Mouse (Mus musculus) midbrain, embryonic 16.5 days (tissue): ENCODE results near the gene Islr2. TPM values are rescaled to one million over a fixed set of nuclear protein-coding genes. Genes with fewer than 3 reads are reported as not detected.

Experiments
- ATAC-seq: fragments of 200-750 bp; cut with Nextera tagmentation; 2 replicates; pipeline ENCODE4 v1.8.0; 2017; ENCODE audit warnings: moderate TSS enrichment
- H3K27ac ChIP-seq: fragments of 300-500 bp; sonication (generic); 2 replicates; pipeline ENCODE4 v1.5.1; 2014; ENCODE audit warnings: mild to moderate bottlenecking, low read length, mixed read lengths
- H3K27me3 ChIP-seq: fragments of 300-500 bp; sonication (generic); 2 replicates; pipeline ENCODE4 v1.6.1; 2014; ENCODE audit warnings: low read depth, low read length, mixed read lengths; ENCODE audit not compliant: control insufficient read depth, insufficient read depth
- H3K36me3 ChIP-seq: fragments of 300-500 bp; sonication (generic); 2 replicates; pipeline ENCODE4 v1.6.1; 2014; ENCODE audit warnings: mild to moderate bottlenecking, low read length, moderate library complexity, mixed read lengths; ENCODE audit not compliant: control insufficient read depth, insufficient read depth
- H3K4me1 ChIP-seq: fragments of 300-500 bp; sonication (generic); 2 replicates; pipeline ENCODE4 v1.6.1; 2014; ENCODE audit warnings: mild to moderate bottlenecking, low read length, mixed read lengths; ENCODE audit not compliant: control insufficient read depth, insufficient read depth
- H3K4me2 ChIP-seq: fragments of 300-500 bp; sonication (generic); 2 replicates; pipeline ENCODE4 v1.6.1; 2014; ENCODE audit warnings: mild to moderate bottlenecking, low read length, mixed read lengths
- H3K4me3 ChIP-seq: fragments of 300-500 bp; sonication (generic); 2 replicates; pipeline ENCODE4 v1.5.1; 2014; ENCODE audit warnings: low read depth, mild to moderate bottlenecking, low read length, moderate library complexity, mixed read lengths
- H3K9ac ChIP-seq: fragments of 300-500 bp; sonication (generic); 2 replicates; pipeline ENCODE4 v1.6.1; 2014; ENCODE audit warnings: low read depth, low read length, mixed read lengths
- H3K9me3 ChIP-seq: fragments of 300-500 bp; sonication (generic); replicated peaks from 2 replicates; pipeline ENCODE4 v1.6.1; 2014; ENCODE audit warnings: mild to moderate bottlenecking, low read length, mixed read lengths; ENCODE audit not compliant: control insufficient read depth, poor library complexity, severe bottlenecking
- WGBS: fragments of 180-500 bp; shearing (Covaris S2); extraction: QIAGEN DNeasy Blood & Tissue Kit; methylation state at CpG from one replicate; pipeline ENCODE4 v1.1.7; 2014; 5-methylcytosine and 5-hydroxymethylcytosine counted together
- microRNA-seq: library from miRNA; unstranded; fragments of <30 nt; microRNA quantifications from one replicate; pipeline ENCODE4, GENCODE M21; 2017
- polyA plus RNA-seq: library from polyadenylated mRNA; unstranded; fragments of >200 nt; fragmentation: Nextera tagmentation; extraction: Ambion mirVana; gene quantifications from 2 replicates; pipeline ENCODE4 v1.2.1, GENCODE M21; 2015

Islr2 gene
- polyA plus RNA-seq, 1 experiment from 2014 or later = 38.0 TPM

DNA sequence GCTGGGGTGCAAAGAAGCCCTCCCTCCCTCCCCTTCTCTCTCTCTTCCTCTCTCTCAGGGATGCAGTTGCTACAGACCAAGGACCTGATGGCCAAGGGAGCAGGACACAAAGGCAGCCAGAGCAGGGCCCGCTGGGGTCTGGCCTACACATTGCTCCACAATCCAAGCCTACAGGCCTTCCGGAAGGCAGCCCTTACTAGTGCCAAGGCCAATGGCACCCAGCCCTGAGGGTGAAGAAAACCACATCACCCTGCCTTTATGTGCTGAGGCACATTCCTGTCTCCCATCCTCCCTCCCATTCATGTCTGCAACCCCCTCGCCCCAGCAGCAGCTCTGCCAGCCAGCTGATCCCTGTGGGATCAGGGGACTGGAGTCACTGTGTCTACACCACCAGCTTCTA, 51.0 kb downstream of the Islr2 start:
- no peaks in the 10 kb centered on the region for H3K9me3 ChIP-seq
- no peaks in the 10 kb centered on the region; the same call in 1 of the 2 replicates for H3K4me1 ChIP-seq
- no peak overlapping the region for H3K27ac ChIP-seq
- H3K9ac ChIP-seq = no peak overlapping the region
- no peak overlapping the region for H3K4me3 ChIP-seq
- H3K27me3 ChIP-seq = no peaks in the 10 kb centered on the region
- 90% methylated on average over 3 of the region's 3 CpGs for WGBS
- no peak for ATAC-seq
- no peaks in the 10 kb centered on the region for H3K36me3 ChIP-seq
- no peak overlapping the region for H3K4me2 ChIP-seq

DNA sequence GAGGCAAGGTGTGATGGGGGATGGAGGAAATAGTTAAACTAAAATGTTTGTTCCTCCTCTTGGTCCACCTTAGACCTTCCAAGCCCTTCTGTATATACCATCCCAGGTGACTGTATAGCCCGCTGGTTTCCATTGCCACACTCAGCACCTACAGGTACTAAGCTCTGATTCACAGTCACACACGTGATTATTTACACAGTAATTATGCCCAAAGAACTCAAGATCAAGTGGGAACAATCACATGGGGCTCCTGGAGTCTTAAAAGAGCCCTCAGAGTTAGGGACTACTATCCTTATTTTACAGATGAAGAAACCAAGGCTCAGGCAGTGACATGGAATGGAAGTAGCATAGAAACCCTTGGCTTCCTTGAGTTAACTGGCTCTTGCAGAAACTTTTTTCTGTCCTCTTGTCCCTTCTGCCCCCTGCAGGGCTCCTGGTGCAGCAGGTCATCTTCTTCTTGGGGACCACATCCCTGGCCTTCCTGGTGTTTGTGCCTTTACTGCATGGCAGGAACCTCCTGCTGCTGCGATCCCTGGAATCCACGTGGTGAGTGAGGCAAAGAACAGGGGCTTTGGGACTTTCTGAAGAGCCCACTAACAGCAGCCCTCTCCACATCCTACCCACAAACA, 53.3 kb downstream of the Islr2 start:
- no peak overlapping the region for H3K27ac ChIP-seq
- WGBS = 72% methylated on average over 4 of the region's 4 CpGs
- H3K4me3 ChIP-seq = no peak overlapping the region
- no peaks in the 10 kb centered on the region for H3K27me3 ChIP-seq
- no peaks in the 10 kb centered on the region; the same call in 1 of the 2 replicates for H3K4me1 ChIP-seq
- H3K4me2 ChIP-seq = no peak overlapping the region
- H3K9me3 ChIP-seq = no peaks in the 10 kb centered on the region
- no peaks in the 10 kb centered on the region for H3K36me3 ChIP-seq
- H3K9ac ChIP-seq = no peak overlapping the region
- ATAC-seq = no peak

DNA sequence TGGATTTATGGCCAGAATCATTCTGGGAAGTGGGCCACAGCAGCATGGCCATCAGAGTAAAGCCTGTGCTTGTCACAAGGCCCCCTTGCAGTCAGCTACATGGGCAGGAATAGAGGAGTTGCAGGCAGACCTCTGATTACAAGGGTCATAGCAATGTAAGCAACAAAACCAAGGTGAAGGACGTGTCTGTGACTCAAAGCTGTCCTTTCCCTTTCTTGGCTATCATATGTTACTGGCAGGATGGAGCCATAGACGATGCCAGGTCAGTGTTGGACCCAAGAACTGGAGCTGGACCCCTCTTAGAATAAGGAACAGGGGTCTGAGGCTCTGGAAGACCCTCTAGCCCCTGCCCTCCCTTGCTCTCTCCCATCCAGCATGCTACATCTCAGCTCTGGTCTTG, 55.3 kb downstream of the Islr2 start:
- Histone ChIP-seq H3K36me3 (no peaks in the 10 kb centered on the region), H3K9ac (no peak overlapping the region), H3K4me1 (no peaks in the 10 kb centered on the region), H3K27ac (no peak overlapping the region), H3K27me3 (no peaks in the 10 kb centered on the region), H3K4me2 (no peak overlapping the region), H3K9me3 (no peaks in the 10 kb centered on the region), H3K4me3 (no peak overlapping the region)
- ATAC-seq = no peak
- 71% methylated on average over 2 of the region's 2 CpGs for WGBS

Small RNAs within 50 kb of the gene (microRNA-seq; reads per million reads assigned to microRNA genes)
- gene Mir6385 = not detected

Other genes starting within 250 kb of the Islr2 start
- 0.76 and 1.6 TPM in 2 replicates for gene Cyp11a1, start 197.9 kb downstream of the Islr2 start, polyA plus RNA-seq
- 8.1 and 9.7 TPM in 2 replicates for gene Stra6, start 140.5 kb downstream of the Islr2 start, polyA plus RNA-seq
- 0.31 and 0.90 TPM in 2 replicates for gene Ccdc33, start 85.5 kb downstream of the Islr2 start, polyA plus RNA-seq
- gene Islr, start within 50 bp of the Islr2 start, polyA plus RNA-seq = 24.4 and 26.2 TPM in 2 replicates
- gene Pml, start 45.5 kb upstream of the Islr2 start, polyA plus RNA-seq = 3.5 and 3.9 TPM in 2 replicates
- 134 and 144 TPM in 2 replicates for gene Stoml1, start 48.8 kb upstream of the Islr2 start, polyA plus RNA-seq
- 4.8 and 5.1 TPM in 2 replicates for gene Loxl1, start 108.9 kb upstream of the Islr2 start, polyA plus RNA-seq
- not detected in 2 replicates for gene Tbc1d21, start 166.1 kb upstream of the Islr2 start, polyA plus RNA-seq